Mouse (Mus musculus) mouse trophoblast stem cell (cell line): ENCODE measurements around the gene Hivep3.

ENCODE experiments used
- in situ Hi-C, 2 experiments: fragments of 300-500 bp; cut with MseI, MboI; formaldehyde crosslinking; loops; 2 replicates in 1 of 2; 3 replicates in 1 of 2; pipeline ENCODE4 v1.15.1; 2025

Hivep3 gene

GRCm38 (mm10) chr4:119733184-119733880 lies at the start of gene Hivep3:
Gene Hivep3, plus strand, starts transcription at chr4:119733784.
- in situ Hi-C loops = no loop called here

GRCm38 (mm10) chr4:119685746-119686145 lies 47.8 kb upstream of the Hivep3 start:
- in situ Hi-C loops = no loop called here

- in situ Hi-C loops = no loop called here
These were observed 35.2 kb upstream of the Hivep3 start for GRCm38 (mm10) chr4:119698339-119698738.

- in situ Hi-C loops = no loop called here
These were observed 32.2 kb upstream of the Hivep3 start for GRCm38 (mm10) chr4:119701269-119701954.

- in situ Hi-C loops = no loop called here
These were observed 29.6 kb upstream of the Hivep3 start for GRCm38 (mm10) chr4:119703965-119704364.

GRCm38 (mm10) chr4:119707326-119707725 lies 26.3 kb upstream of the Hivep3 start:
- in situ Hi-C loops = no loop called here

- in situ Hi-C loops = no loop called here
These were observed 25.8 kb upstream of the Hivep3 start for GRCm38 (mm10) chr4:119707751-119708150.

- in situ Hi-C loops = no loop called here
These were observed 23.4 kb upstream of the Hivep3 start for GRCm38 (mm10) chr4:119710208-119710607.

GRCm38 (mm10) chr4:119717443-119717842 lies 16.1 kb upstream of the Hivep3 start:
- in situ Hi-C loops = no loop called here

- in situ Hi-C loops = no loop called here
These were observed 12.1 kb upstream of the Hivep3 start for GRCm38 (mm10) chr4:119721531-119721930.

GRCm38 (mm10) chr4:119726074-119726473 lies 7.5 kb upstream of the Hivep3 start:
- in situ Hi-C loops = no loop called here

- in situ Hi-C loops = no loop called here
These were observed 5.7 kb upstream of the Hivep3 start for GRCm38 (mm10) chr4:119727871-119728270.

- in situ Hi-C loops = no loop called here
These were observed 358 bp downstream of the Hivep3 start for GRCm38 (mm10) chr4:119733942-119734341.

GRCm38 (mm10) chr4:119734352-119734751 lies 768 bp downstream of the Hivep3 start:
- in situ Hi-C loops = no loop called here

GRCm38 (mm10) chr4:119738641-119739040 lies 5.1 kb downstream of the Hivep3 start:
- in situ Hi-C loops = no loop called here

- in situ Hi-C loops = no loop called here
These were observed 5.9 kb downstream of the Hivep3 start for GRCm38 (mm10) chr4:119739301-119740062.

- in situ Hi-C loops = no loop called here
These were observed 14.8 kb downstream of the Hivep3 start for GRCm38 (mm10) chr4:119748341-119748740.

- in situ Hi-C loops = no loop called here
These were observed 16.6 kb downstream of the Hivep3 start for GRCm38 (mm10) chr4:119750157-119750556.

- in situ Hi-C loops = no loop called here
These were observed 17.2 kb downstream of the Hivep3 start for GRCm38 (mm10) chr4:119750681-119751211.

GRCm38 (mm10) chr4:119751408-119752006 lies 17.9 kb downstream of the Hivep3 start:
- in situ Hi-C loops = no loop called here

GRCm38 (mm10) chr4:119759574-119760233 lies 26.1 kb downstream of the Hivep3 start:
- in situ Hi-C loops = no loop called here
